Mouse (Mus musculus) cerebellum, adult 11-12 months (tissue): ENCODE results near the gene Maf.

Experiments used
- DNase-seq: peaks from one replicate; pipeline ENCODE4 v3.0.0; 2022

Gene Maf

DNA sequence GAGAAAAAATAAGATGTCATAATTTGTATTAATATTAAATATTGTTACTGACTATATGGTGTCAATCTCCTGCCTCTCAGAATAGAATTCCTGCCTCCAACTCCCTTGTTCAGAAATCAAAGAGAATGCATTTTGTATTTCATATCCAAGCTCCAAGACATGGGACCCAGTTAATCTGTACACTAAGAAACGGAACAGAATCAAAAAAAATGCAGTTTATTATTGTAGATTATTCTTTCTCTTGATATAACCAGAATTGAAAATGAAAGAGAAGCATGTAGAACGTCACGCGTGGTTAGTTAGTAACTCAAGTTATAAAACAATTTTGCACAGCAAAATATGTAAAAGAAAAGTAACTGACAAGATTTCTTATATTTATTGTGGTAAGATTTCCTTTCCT is 4.5 kb downstream of the Maf start:
- DNase-seq: no peak

DNA sequence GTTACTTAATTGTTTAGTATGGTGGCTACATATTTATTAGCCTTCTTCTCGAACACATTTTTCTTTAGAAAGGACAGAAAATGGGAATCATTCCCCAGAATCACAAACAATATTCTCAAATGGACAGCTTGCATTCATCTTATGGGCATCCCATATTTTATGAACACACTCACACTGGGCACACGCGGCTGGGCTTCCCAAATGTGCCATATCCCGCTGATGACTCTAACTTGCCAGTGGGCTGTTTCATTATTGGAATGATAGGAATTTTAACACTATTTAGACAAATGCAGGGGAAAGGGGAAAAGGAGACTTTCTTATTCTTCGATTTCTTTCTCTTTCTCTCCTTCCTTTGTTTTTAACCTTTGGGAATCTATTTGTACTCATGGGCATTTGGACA is 6.6 kb downstream of the Maf start:
- DNase-seq: no peak

DNA sequence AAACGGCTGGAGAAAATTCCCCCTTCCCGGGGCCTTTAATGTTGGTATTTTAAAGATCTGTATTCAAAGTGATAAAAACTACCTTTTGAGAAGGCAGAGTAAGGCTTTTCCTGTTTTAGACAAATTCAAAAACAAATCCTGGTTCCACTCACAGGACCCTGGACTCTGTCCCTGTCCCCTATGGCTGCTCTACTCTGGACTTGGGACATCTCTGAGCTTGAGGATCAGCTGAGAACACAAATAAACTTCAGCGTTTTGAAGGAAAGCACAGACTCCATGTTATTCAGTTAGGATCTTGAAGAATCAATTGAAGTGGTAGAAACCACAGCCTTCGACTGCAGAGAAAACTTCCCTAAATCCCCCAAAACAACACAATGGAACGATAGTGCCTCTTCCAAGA is 8.4 kb downstream of the Maf start:
- DNase-seq: no peak

DNA sequence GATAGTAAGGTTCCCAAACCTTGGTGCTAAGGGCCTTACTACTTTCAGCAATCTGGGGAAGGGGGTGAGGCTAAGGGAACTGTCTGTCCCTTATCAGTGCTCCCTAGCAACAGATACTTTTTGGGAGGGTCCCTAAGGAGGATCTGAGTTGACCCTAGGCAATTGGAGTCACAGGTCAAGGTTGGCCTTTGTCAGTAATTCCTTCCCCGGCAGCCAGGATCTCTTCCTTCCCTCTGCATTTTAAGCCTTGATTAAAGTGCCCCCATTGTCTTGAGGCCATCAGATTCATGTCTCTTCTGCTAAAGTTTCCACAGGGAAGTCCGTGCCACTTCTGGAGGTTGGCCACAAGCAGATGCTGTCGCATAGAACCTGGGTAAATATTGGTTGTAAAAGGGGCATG is 10.2 kb downstream of the Maf start:
- no peak for DNase-seq

DNA sequence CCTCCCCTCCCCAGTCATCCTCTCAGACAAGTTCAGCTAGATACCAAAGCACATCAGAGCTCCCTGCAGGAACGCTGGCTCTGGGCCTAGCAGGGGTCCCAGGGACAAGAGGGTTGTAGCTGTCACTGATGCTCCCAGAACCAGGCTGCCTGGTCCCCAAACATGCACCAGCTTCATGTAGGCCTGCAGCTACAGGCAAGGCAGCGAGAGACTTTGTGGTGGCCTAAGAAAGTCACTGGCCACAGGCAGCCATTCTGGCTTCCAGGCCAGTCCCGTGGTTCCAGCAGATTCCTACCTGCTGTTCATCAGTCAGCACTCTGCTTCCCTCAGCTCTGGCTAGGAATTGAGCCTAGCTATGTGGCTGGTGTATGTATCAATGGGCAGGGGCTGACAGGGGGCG is 10.9 kb downstream of the Maf start:
- DNase-seq: peak; percentile 32

DNA sequence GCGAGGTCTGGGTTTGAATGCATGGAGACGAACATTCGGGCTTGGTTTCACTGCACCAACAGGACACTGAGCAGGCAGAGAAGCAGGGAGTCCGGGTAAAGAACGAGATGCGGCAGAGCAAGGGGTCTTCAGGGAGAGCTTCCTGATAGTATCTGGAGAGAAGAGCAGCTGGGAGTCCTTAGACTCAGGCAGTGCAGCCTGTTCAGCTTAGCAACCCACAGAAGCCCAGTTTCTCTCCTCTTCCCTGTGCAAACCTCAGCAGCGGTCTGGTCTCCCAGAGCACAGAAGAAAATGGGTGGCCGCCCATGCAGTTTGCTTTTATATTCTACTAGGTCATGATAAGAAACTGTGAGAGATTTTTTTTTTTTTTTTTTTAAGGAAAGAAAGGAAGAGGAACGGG is 20.2 kb downstream of the Maf start:
- no peak for DNase-seq

DNA sequence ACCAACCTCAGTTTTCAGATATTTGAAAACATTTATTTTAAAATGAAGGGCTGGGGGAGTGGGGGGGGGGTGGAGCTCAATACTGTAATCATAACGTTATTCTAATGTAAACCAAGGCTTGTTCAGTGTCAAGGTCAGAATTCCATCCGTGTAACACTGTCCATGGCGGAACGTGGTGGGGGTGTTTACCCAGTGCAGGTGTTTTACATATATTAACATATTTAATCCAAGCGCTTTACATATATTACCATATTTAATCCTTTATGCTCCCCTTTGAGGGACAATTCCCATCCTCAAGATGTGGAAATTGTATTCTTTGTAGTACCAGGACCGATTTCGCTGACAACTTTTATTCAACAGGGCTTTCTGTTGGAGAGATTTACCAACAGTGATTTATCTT is 24.3 kb downstream of the Maf start:
- DNase-seq: no peak

DNA sequence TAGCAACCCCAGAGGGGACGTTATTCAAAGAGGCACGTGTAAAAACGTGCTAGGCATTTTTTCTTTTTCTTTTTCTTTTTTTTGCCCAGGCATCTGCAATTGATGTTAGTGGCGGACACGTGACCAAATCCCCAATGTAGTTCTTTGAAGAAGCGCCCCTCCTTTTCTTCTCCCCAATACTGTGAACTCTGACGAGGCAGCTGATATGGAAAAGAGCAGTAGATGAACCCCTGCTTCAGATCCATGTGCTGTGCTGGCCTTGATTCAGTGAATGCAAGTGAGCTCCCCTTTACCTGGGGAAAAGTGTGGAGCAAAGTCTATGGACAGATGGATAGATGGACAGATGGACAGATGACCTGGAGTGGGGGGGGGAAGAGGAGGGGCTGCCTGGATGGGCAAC is 28.1 kb downstream of the Maf start:
- no peak for DNase-seq

DNA sequence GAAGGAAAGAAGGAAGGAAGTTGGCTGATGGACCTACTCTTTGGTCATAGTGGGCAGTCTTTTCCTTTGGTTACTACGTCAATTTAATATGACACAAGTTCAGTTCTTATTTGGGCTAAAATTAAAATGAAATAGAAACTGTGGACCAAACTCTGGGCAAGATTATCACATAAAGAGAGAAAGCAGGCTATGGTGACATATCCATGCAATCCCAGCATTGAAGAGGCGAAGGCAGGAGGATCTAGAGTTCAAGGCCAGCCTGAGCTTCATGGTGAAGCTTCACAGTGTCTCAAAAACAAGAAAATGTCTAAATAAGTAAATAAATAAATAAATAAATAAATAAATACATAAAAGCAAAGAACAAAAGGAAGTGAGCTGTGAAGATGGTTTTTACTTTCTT is 42.7 kb downstream of the Maf start:
- no peak for DNase-seq

DNA sequence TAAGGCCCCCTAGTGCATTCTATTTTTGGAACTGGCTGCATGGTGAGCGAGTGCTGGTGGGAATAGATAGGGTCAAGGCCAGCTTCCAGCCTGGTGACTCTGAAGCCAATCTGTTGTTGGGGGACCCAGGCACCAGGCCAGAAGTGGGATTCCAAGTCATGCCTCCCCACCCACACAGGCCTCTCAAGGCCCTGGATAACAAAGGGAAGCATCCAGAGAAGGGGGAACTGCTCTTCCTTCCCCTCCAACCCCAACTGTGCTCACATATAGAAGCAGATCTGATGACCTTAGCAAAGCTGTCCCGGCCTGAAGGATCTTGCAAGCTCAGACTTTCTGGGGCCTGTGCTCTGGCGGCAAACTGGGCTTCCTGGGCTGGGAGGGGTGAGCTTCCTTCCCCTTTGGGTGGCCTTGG is 57.5 kb downstream of the Maf start:
- no peak for DNase-seq

DNA sequence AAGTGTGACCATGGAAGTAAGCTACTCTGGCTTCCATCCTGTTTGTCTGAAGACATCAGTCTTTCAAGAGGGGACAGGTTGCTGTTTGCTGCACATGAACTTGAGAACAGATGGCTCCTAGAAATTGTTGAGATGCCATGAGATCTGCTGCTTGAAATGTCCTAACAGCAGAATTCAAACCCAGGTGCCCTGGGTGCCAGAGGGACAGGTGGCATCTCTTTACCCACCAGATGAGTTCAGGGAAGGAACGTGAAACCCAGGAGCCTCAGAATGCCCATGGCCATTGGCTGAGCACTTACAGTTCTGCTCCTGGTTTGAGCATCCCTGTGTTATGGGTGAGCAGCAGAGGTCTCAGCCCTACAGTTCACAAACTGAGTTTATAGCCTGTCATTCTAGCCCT is 62.5 kb downstream of the Maf start:
- DNase-seq: peak; percentile 65

DNA sequence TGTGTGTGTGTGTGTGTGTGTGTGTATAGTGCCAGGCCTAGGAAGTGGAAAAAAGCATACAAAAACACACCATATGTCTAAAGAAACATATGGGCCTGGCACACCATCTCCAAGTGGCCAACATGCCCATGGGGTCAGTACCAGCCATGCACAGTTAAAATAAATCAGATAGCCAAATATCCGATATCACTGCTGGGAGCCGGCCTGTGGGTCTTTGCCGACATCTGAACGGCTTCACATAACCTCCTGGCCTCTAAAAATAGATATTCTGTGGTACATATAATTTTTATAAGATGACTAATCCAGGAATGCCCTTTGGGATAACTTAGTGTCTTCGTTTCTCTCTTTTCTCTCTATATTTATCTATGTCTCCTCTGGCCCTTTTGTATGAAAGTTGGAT is 65.7 kb downstream of the Maf start:
- no peak for DNase-seq

DNA sequence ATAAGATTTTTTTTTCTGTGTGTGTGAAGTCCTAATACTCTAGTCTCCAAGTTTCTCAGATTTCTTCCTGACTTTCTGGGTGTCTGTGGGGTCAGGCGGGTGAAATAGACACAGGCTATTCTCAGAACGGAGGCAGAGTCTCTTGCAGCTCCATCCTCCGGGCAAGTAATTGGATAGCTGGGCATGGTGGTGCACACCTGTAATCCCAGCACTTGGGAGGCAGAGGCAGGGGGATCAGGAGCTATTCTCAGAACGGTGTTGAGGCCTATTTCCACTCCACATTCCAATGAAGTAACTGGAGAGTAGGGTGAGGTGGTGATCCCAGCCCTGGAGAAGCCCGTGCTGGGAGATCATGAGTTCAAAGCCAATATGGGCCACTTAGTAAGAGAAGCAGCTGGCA is 67.6 kb downstream of the Maf start:
- no peak for DNase-seq

DNA sequence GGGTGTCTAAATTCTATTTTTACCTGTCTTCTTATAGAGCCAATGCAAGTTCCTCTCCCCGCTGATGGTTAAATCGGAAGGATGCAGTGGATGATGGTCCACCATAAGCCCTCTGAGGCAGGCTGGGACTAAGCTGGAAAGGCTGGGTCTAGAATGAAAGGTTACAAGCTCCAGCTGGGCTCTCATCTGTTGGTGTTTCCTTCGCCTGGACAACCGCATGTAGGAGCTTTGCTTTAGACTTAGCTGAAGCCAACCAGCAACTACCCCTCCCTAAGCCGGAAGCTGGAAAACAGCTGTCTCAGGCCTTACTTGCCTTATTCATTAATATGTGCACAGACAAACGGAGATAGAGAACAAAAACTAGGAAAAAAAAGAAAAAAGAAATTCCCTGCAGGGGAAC is 70.8 kb downstream of the Maf start:
- DNase-seq: no peak
